Mouse (Mus musculus) induced T-regulatory cell, adult 2 months (primary cell): ENCODE data around the gene St6galnac4.

Experiments used
- DNase-seq: peaks from one replicate; pipeline ENCODE4 v3.0.0-alpha.2; 2012; ENCODE audit warnings: low read depth

The St6galnac4 gene

GRCm38 (mm10) chr2:32627266-32628043, 40.6 kb downstream of the St6galnac4 start:
- DNase-seq, result no peak

DNA sequence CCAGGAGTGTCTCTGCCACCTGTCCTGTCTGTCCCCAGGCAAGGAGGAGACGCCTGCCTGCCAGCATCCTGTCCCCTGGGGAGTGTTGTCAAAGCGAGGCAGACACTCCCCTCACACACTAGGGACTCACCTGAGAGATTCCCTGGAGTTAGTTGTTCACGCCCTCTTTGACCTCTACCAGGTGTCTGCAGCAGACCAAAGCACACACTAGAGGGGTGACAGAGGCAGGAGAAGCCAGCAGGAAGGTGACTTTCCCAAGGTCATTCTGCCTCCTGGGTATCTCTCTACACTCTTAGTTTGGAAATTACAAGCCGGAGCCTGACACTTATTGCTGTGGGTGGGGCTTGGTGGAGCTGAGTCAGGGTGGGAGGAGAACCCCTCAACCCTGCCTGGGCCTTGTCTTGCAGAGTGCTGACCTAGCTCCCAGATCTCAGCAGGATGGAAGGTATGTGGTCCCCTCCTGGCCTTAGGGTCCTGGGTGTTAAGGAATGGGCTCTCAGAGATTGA, 41.2 kb downstream of the St6galnac4 start:
- no peak for DNase-seq

- no peak for DNase-seq
Observed at GRCm38 (mm10) chr2:32628729-32629128, 41.8 kb downstream of the St6galnac4 start.

DNA sequence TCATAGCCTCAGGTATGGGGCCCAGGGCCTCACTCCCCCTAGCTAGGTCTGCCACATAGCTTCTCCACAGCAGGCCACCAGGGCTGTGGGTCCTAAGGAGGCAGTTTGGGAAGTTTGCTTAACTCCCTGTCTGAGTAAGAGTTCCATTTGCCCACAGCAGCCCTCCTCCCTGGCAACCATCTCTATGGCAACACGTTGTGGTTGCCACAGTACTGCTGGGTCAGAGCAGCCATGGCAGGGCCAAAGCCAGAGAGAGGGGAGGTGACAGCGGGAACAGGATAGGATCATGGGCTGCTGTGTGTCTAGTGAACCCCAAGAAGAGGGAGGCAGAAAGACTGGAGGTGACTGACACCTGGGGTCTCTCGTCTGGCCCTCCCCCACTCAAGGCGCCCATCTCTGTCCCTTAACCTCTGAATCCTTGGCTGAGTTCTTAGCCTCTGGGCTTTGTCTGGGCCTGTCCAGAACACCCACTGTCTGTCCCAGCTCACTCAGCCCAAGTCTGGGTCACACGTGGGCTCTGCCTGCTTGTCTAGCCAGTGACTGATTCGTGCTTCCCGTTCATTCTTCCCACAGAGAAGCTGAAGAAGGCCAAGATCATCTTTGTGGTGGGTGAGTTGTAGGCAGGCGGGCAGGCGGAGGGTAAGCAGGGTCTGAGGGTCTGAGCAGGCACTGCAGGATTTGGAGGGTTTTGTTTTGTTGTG, 42.5 kb downstream of the St6galnac4 start:
- no peak for DNase-seq

DNA sequence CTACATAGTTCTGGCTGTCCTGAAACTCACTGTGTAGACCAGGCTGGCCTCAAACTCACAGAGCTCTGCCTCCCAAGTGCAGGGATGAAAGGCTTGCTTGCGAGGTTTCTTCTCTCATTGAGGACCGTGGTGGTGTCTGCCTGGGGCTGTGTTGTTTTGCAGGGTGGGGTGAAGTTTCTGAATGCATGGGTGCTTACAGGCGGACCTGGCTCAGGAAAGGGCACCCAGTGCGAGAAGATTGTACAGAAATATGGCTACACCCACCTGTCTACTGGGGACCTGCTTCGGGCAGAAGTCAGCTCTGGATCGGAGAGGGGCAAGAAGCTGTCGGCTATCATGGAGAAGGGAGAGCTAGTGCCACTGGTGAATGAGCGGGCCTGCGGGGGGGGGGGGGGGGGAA, 43.1 kb downstream of the St6galnac4 start:
- DNase-seq, result no peak

GRCm38 (mm10) chr2:32631046-32631445, 44.2 kb downstream of the St6galnac4 start:
- DNase-seq, result no peak

- peak; percentile 89 for DNase-seq
Observed at GRCm38 (mm10) chr2:32631737-32632394, 45.0 kb downstream of the St6galnac4 start.

- DNase-seq, result no peak
Observed at GRCm38 (mm10) chr2:32633660-32634059, 46.8 kb downstream of the St6galnac4 start.

DNA sequence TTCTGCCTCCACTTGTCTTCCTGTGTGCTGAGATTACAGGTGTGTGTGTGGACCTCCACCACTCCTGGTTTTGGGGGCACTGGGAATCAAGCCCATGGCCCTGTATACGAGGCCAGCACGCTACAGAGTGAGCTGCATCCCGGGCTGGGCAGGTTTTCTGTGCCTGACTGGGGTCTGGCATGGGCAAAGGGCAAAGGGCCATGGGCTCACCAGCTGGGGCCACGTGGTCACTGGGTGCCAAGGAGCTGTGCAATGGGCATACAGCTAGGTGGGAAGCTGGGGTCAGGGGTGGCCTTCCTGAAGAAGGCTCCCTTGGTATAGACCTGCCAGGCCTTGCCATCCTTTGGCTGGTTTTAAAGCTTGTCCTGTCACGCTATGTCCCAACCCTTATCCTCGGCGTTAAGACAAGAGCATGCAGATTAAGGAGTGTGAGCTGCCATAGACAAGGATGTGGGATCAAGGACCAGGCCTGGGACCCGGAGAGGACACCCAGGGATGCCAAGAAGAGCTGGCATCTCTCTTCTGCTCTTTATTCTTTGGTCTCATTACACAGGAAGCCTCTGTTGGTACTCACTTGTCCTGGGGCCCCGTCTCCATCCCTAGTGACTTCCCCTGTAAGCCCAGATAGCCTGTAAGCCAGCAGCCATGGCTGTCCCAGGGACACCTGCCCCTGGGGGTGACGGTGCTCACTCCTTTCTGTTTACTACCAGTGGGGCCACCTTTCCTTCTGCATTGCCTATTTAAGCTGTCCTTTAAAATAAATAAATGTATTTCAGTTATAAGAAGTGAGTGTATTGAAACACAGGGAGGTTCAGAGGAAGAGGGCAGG, 47.6 kb downstream of the St6galnac4 start:
- no peak for DNase-seq

GRCm38 (mm10) chr2:32636617-32637016, 49.7 kb downstream of the St6galnac4 start:
- DNase-seq, result no peak

DNA sequence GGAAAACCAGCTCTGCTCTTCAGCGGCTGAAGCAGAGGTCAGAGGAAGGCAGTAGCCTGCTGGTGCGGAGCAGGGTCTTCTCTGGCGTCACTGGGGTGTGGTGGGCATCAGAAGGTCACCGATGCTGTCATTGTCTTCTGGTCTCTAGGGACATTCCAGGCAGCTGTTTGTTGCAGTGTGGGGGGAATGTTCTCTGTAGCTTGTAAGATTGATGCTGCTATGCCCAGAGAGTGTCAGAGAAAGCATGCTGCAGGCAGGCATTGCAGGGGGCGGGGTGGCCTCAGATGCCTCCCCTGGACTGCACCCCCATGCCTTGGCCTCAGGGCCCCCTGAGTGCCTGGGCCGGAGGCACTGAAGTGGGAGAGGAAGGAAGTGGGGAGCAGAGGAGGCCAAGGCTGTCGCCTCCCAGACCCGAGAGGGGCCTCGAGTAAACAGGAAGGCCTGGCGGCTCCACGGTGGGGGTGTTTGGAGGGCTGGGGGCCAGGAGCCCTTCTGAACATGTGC, 50.9 kb downstream of the St6galnac4 start:
- peak; percentile 18 for DNase-seq

DNA sequence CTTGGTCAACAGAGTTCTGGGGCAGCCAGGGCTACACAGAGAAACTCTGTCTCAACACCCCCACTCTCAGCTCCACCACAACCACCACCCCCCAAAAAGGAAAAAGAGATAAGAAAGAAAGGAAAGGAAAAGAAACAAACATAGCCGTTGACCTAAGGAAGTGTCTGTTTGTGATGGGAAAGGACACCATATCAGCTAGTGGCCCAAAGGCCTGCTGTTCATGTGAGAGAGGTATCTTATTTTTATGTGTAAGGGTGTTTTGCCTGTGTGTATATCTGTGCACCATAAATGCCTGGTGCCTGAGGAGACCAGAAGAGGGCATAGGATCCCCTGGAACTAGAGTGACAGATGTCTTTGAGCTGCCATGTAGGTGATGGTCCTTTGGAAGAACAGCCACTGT, 52.7 kb downstream of the St6galnac4 start:
- DNase-seq, result no peak

GRCm38 (mm10) chr2:32640550-32641051, 53.7 kb downstream of the St6galnac4 start:
- DNase-seq, result no peak

- no peak for DNase-seq
Observed at GRCm38 (mm10) chr2:32641810-32642209, 54.9 kb downstream of the St6galnac4 start.

DNA sequence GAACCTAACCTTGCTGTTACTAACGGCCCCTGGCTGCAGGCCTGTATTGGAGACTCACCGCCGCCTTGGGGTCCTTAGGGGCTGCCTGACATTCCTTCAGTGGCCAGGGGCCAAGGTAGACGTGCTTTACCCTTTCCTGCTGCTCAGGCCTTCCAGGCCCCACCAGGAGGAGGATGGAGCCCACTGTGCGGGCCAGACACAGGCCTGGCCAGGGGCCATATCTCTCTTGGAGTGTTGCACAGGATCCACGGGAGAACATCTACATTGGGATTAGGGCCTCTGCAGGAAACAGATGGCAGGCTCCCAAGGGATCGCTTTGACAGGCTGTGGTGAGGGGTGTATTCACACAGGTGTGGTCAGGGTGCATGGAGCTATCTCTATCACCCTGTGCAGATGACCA, 55.9 kb downstream of the St6galnac4 start:
- DNase-seq, result no peak

GRCm38 (mm10) chr2:32644083-32644482, 57.2 kb downstream of the St6galnac4 start:
- DNase-seq, result no peak

DNA sequence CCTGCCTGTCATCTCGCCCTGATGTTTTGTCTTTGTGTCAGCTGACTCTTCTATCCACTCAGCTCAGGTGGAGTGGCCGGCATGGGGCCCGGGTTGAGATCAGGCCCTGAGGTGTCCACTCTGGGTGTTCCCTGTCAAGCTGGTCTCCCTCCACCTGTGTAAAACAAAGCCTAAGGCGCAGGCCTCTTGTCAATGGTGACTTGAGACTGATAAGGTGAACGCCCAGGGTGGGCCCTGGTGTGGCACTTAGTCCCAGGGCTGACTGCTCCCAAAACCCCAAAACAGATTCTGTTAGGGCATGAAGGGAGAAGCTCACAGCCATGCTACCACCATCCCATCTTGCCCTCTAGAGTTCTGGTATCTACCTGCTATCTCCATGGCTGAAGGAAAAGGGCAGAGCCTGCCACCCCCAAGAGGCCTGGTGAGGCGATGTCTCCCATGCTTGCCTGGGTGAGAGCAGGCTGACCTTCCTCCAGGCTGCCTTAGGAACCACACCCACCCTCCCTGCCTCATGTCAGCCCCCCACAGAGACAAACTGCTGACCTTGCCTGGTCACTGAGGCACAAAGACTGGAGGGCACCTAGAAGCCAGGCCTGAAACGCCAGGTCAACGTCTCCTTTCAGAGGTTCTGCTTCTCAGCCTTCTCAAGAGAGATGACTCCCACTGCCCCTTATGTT, 58.0 kb downstream of the St6galnac4 start:
- no peak for DNase-seq

DNA sequence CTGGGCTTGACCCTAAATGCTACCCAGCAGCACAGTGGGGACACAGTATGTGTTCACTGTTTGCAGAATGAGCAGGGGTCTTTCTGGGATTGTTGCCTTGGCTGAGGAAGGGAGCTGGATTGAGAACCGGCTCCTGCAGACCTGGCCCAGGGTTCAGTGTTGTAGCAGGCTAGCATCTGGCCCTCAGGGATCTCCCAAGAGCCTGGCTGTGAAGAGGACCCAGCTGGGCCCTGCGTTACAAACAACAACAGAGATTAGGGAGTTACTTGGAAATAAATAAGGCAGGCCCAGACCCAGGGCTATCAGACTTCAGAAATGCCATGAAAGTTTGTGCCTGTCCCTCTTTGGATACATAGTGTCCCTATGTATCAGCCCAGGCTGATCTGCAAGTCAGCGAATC, 58.8 kb downstream of the St6galnac4 start:
- no peak for DNase-seq

DNA sequence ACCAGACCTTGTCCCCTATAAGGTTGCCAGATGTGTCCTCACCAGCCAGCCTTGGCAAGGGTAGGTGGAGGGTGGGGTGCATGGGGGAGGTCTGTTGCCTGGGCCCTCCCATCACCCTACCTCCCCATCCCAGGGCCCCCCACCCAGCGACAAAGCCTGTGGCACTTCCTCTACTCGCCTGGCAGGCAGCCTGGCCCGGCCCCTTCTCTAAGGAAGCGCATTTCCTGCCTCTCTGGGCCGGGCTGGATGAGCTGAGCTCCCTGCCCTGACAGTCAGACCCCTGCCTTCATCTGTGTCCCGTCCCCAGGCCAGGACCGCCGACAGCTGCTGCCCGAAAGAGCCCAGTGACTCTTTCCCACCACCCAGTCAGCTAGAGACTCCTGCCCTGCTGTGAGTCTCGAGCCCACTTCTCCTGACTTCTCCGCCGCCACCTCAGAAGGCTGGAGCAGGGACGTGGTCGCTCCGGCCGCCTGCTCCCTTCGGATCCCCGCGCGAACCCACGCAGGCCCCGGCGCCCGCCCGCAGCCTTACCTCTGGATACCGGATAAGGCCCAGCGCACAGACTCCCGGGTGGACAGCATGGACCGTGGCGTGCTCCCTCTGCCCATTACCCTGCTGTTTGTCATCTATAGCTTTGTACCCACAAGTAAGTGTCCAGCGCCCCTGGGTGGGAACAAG, 59.6 kb downstream of the St6galnac4 start, which contains the start of gene Eng:
Gene Eng (plus strand): TSS at position 217 of the 678 bp plus-strand sequence.
- DNase-seq, result no peak

DNA sequence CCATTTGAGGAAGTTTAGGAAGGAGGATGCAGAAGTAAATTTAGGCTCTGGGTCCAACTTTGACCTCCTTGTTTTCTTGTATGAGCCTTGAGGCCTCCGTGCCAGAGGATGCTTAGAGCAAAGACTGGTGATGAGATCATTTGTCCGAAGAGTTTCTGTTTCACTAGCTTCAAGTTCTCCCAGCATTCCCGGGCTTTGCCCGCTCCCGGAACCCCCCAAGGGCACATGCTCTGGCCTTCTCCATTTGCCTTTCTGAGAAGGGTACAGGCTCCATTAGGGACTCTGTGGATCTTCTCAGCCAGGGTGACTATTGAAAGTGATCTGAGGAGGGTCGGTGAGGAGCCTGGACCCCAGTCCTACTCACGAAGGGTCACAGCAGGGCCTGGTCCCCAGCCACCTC, 60.5 kb downstream of the St6galnac4 start:
- no peak for DNase-seq
